Comparison of ENCODE assay signal across 9 mouse cellular contexts in genomic region chr13:58065316-58065715, GRCm38 (mm10). TPM values are rescaled to one million over a fixed set of nuclear protein-coding genes. Genes with fewer than 3 reads are reported as not detected.
DNase-seq lines count a peak whose midpoint lies in the region; ATAC-seq and TF ChIP-seq lines count a peak whose summit lies in the region.
"Had no signal": no experiment of that assay in that cellular context is flagged by ENCODE, and none has a peak within 500 bp of the region (broad histone marks: within the 10 kb centered on the region; RNA-seq: fewer than 3 reads in every experiment).

No protein-coding gene starts in this region.

- H3K4me2 ChIP-seq in intestine, embryonic 15.5 days (replicated peaks), result no peak overlapping the region

- TF ChIP-seq CTCF in left cerebral cortex, adult 2 months (IDR thresholded peaks at IDR 0.05), result no peak

- no peak for ATAC-seq in intestine, embryonic 15.5 days

- H3K9ac ChIP-seq in intestine, embryonic 15.5 days, result no peak overlapping the region

- 63% methylated on average over 5 of the region's 5 CpGs for WGBS in intestine, embryonic 15.5 days

- peak overlapping the region; percentile 81 for H3K27ac ChIP-seq in left cerebral cortex, adult 2 months
- H3K27ac ChIP-seq in intestine, embryonic 15.5 days, result no peak overlapping the region
- H3K27ac ChIP-seq: midbrain, embryonic 10.5 days had no signal

- H3K36me3 ChIP-seq in intestine, embryonic 15.5 days, result no peaks in the 10 kb centered on the region

- intact Hi-C loops in left cerebral cortex, adult 2 months (cut with DNase I), result no loop called here
- intact Hi-C loops in left cerebral cortex, postnatal 14 days (cut with DNase I), result no loop called here

- H3K4me3 ChIP-seq in left cerebral cortex, adult 2 months, result no peak overlapping the region
- no peak overlapping the region for H3K4me3 ChIP-seq in intestine, embryonic 15.5 days (replicated peaks)
- H3K4me3 ChIP-seq: midbrain, embryonic 10.5 days had no signal

- H3K4me1 ChIP-seq in intestine, embryonic 15.5 days (replicated peaks), result peaks cover 25% of the 10 kb centered on the region

- no peaks in the 10 kb centered on the region for H3K9me3 ChIP-seq in intestine, embryonic 15.5 days
- H3K9me3 ChIP-seq: midbrain, embryonic 10.5 days had no signal

- H3K27me3 ChIP-seq in intestine, embryonic 15.5 days (replicated peaks), result no peaks in the 10 kb centered on the region

- peak; percentile 53 for DNase-seq in adrenal gland, postnatal 10 days
- DNase-seq in adrenal gland, adult 18-20 months (ENCODE audit: low spot score in 2 of 2), result no peak
- no peak for DNase-seq in left cerebral cortex, adult 2 months (ENCODE audit: extremely low spot score in 1 of 2, low spot score in 2 of 2)
- DNase-seq in left cerebral cortex, postnatal 14 days (ENCODE audit: low spot score in 2 of 2), result no peak
- peak; percentile 27 for DNase-seq in adrenal gland, postnatal 25 days
- peak; percentile 74 for DNase-seq in kidney, postnatal 14 days
- DNase-seq in cerebellum, postnatal 14 days, result no peak

RNA-seq across cellular contexts. Expression of gene Klhl3, which starts 48.1 kb away (rescaled TPM):
- total RNA-seq in adrenal gland, postnatal 10 days (2021), result 1 to 10 TPM; 2.8 to 2.9 TPM
- under 1 TPM; 0.61 to 0.86 TPM for total RNA-seq in adrenal gland, adult 18-20 months (2021)
- total RNA-seq in left cerebral cortex, adult 2 months (2021), result 10 to 100 TPM; 32.6 to 36.9 TPM
- total RNA-seq in left cerebral cortex, postnatal 14 days (2021), result 10 to 100 TPM; 28.0 to 30.2 TPM
- total RNA-seq in adrenal gland, postnatal 25 days (2021), result 1.5 and 3.2 TPM in 2 replicates
- 2.6 and 2.8 TPM in 2 replicates for polyA plus RNA-seq in intestine, embryonic 15.5 days (2015; fragmentation: Nextera tagmentation; extraction: Ambion mirVana)

Comparison
In these comparisons a context has a peak if more than half of its experiments do, and no peak if none do; other contexts are left out.
1. DNase-seq: peak in adrenal gland, postnatal 10 days (single experiment), adrenal gland, postnatal 25 days (single experiment) and kidney, postnatal 14 days (single experiment); none in adrenal gland, adult 18-20 months (0 of 2), left cerebral cortex, adult 2 months (0 of 2), left cerebral cortex, postnatal 14 days (0 of 2) and cerebellum, postnatal 14 days (0 of 2).